Mouse (Mus musculus) right cerebral cortex, adult 2 months (tissue): ENCODE data around the gene Usp51.
"Not testable (repeated sequence)": the region's sequence is repeated elsewhere in the genome, so short reads cannot be mapped to it uniquely, and the experiment has no call there.

Experiments used
- DNase-seq, 2 experiments: peaks; one replicate each; pipeline ENCODE4 v3.0.0; 2021 to 2022; ENCODE audit warnings: low spot score in 2 of 2

Gene Usp51

DNA sequence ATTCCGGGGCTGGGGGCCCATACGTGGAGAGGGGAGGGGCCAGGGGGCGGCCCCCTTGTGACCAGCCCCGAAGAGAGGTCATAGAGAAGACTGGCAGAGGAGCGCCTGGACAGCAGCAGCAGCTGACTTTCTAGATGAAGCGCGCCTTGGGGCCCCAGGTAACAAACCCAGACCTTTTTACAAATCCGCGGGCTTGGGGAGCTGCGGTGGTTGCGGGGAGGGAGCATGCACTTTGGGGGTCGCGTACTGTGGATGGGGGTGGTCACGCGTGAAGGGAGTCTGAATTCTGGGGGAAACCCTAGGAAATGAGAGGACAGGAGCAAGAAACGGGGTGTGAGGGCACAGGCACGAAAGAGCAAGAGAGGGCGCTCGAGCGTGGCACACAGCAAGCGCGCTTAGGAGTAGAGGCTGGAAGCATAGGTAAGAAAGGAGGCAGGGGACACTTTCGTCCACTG, at the start of gene Usp51:
TSS of gene Usp51 (plus strand) at position 83 of the 455 bp plus-strand sequence.
- DNase-seq, result peak; percentile 30 to 48

DNA sequence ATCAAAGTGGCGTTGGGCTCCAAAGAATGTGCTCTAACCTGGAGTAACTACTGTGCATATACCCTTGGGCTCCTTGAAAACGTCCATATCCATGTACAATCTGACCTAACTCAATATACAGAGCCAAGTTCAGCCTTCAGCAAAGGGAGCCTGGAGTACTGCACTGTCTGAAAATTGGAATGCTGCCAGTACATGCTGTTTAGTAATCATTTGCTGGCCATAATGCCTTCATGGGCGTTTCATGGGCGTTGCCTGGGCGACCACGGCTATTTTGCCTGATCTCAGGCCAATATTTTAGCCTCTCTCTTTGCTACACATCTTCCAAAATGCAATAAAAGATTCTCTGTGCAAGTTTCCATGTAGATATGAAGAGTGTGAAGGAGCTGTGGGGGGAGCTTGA, 36.7 kb upstream of the Usp51 start:
- no peak for DNase-seq

DNA sequence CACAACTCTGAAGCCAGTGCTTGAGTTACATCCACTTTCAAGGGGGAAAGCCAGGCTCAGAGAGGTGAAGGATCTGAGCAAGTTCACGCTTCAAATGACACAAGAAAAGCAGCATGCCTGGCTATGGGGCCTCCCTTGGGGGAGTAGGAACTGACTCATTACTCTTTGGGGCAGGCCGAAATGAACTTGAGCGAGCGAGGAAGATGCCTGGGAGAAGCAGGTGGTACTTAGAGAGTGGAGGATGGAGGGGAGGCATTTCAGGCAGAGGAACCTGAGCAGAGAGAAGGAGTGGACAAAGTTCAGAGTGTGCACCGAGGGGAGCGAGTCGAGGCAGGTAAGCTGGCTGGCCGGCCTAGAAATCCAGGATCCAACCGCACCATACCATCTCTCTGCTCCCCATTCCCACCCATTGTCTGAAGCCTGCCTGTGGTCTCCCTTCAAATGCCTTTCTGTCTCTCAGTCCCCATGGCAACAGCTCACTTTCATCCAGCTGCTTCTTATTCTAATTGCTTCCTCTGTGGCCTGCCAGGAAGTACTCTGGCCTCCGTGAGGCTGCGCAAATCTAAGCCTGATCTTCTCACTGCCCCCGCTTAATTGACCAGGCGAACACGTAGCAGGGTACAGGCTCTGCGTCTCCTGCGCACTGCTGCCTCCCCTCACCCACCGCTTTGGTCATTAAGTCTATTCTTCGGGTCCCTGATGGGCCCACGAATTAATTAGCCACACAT, 32.6 kb upstream of the Usp51 start:
- not testable (repeated sequence) for DNase-seq

DNA sequence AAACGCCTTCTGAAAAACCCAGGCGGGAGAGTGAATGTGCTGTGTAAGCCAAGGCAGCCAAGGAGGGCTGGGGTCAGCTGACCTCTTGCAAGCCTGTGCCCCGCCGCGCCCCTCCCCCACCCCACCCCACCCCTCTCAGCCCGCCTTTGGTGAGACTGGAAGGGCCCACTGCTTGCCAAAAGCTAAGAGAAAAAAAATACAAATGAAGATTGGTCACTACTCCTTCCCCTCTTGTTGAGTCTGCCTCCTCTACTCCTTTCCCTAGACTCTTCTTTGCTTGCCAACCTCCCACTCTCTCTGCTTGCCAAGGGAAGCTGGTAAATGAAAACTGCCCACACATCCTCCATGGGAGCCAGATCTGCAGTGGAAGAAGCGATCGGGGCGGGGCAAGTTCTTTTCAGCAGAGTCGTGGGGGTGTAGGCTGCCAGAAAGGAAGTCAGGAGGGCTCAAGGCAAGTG, 32.0 kb upstream of the Usp51 start:
- peak; percentile 66 to 67 for DNase-seq

DNA sequence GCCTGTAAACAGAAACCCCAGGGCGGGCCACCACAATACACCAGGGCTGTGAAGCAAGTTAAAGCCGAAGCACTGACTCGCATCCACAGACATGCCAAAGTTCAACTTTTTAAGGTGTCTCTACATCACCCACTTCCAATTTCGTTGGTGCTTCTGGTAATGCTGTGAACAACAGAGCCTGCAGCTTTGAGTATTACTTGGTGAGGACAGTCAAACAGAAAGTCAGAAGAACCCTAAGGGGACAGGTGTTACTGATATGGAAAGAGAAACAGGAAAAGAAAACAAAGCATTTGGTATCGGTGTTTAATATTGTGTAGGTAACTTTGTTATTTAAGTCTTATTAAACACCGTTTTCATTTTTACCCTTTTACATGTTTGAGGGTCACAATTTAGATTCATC, 29.7 kb upstream of the Usp51 start:
- no peak for DNase-seq

DNA sequence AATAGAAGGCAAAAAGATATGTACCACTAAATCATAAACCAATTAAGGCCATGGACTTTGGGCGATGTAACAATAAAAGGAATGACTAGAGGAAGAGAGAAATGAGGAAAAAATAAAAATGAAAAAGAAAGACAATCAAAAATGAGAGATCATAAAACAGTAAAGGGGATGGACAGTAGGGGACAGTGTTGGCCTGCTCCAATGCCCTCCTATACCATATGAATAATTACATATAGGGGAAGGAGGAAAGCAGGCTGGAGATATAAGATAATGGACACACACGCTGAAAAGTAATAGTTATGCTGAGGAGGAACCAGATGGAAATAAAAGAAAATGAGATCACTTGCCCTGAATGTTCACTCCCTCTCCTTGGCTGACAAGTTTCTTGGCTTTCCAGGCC, 21.3 kb upstream of the Usp51 start:
- no peak for DNase-seq

DNA sequence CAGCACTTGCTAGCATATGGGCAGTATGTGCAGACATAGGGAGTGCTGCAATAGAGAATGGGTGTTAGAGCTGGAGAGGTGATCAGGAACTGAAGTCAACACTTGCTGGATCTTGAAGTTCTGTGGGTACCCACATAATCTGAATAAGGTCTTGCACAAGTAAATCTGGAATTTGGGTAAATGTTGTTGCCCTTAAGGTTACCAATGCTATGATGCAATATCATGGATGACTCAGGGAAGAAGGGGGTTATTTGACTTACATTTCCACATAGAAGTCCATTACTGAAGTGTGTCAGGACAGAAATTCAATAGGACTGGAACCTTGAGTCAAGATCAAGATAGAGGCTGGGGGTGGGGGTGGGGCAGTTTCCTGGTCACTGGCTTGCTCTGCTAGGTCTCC, 16.4 kb upstream of the Usp51 start:
- not testable (repeated sequence) for DNase-seq

DNA sequence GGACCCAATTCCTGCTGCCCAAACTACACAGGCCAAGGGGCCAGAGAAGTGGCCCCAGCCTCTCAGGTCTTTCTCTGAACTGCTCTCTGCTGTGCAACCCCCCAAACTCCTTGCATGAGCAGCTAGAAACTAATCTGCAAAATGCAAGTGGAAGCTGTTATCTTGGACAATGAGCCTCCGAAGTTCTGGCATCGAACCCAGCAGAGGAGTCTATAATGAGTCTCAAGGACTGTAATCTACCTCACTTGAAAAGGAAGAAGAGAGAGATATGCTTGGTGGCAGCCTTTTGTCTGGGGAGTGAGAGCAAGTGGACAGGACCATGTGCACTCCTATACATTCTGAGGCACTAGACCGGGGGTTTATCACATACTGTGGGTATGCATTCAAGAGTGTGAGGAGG, 10.2 kb upstream of the Usp51 start:
- not testable (repeated sequence) for DNase-seq

DNA sequence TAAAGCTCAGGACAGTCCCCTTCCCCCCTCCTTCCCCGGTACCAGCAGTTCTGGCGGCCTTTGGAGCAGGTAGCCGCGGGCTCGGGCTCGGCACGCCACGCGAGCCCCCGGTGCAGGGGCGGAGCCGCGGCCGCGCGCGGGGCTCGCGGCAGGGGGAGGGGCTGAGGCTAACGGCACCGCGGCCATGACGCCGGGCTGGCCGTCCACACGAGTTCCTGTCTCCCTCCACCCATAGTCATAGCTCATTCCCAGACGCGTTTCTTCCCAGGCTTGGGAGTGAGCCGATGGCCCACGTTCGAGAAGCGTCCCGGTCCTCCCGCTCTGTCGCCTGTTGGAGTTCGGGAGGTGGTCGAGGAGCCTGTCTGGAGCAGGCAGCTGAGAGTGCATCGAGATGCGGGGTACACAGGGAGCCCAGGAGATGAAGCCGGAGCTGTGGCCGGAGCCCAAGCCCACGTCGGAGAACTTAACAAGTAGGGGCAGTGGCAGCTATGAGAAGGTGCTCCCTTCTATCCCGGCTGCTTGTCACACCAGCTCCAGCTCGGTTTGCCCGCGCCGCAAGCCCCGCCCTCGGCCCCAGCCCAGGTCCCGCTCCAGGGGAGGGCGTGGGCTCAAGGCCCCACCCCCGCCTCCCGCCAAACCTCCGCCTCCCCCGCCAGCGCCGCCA, 884 bp downstream of the Usp51 start:
- peak; percentile 18 to 20 for DNase-seq

DNA sequence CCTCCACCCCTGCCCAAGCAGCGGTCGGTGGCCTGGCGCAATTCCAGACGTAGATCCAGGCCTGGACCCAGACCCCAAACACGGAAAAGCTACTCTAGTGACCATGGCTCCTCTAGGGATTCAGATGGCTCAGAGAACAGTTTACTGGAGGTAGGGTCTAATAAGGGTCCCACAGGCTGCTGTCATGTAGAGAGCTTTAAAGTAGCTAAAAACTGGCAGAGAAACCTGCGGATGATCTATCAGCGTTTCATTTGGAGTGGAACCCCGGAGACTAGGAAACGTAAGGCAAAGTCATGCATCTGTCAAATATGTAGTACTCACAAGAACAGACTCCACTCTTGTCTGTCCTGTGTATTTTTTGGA, 1.4 kb downstream of the Usp51 start:
- peak in 1 of 2 experiments; percentile 3 for DNase-seq

DNA sequence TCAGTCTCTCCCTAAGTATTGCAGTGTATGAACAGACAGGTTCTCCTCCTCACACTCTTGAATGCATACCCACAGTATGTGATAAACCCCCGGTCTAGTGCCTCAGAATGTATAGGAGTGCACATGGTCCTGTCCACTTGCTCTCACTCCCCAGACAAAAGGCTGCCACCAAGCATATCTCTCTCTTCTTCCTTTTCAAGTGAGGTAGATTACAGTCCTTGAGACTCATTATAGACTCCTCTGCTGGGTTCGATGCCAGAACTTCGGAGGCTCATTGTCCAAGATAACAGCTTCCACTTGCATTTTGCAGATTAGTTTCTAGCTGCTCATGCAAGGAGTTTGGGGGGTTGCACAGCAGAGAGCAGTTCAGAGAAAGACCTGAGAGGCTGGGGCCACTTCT, 19.0 kb downstream of the Usp51 start:
- not testable (repeated sequence) for DNase-seq

DNA sequence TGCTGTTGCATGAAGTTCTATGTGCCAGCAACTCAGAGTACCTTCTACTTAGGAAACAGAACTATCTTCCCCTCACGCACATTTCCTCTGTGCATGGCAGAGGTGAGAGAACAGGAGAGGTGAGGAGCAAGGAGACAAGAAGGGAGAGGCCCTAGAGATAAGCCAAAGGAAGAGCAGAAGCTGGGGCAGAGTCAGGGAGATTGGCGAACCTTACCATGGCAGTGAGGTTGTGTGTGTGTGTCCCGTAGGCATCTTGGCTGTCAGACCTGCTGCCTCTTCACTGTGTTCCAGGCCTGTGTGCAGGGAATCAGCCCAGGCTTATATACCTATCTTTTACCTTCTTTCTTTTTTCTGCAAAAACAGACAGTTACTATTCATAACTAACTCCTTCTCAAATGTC, 19.4 kb downstream of the Usp51 start:
- DNase-seq, result not testable (repeated sequence)

DNA sequence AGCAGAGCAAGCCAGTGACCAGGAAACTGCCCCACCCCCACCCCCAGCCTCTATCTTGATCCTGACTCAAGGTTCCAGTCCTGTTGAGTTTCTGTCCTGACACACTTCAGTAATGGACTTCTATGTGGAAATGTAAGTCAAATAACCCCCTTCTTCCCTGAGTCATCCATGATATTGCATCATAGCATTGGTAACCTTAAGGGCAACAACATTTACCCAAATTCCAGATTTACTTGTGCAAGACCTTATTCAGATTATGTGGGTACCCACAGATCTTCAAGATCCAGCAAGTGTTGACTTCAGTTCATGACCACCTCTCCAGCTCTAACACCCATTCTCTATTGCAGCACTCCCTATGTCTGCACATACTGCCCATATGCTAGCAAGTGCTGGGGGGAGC, 25.3 kb downstream of the Usp51 start:
- not testable (repeated sequence) for DNase-seq

DNA sequence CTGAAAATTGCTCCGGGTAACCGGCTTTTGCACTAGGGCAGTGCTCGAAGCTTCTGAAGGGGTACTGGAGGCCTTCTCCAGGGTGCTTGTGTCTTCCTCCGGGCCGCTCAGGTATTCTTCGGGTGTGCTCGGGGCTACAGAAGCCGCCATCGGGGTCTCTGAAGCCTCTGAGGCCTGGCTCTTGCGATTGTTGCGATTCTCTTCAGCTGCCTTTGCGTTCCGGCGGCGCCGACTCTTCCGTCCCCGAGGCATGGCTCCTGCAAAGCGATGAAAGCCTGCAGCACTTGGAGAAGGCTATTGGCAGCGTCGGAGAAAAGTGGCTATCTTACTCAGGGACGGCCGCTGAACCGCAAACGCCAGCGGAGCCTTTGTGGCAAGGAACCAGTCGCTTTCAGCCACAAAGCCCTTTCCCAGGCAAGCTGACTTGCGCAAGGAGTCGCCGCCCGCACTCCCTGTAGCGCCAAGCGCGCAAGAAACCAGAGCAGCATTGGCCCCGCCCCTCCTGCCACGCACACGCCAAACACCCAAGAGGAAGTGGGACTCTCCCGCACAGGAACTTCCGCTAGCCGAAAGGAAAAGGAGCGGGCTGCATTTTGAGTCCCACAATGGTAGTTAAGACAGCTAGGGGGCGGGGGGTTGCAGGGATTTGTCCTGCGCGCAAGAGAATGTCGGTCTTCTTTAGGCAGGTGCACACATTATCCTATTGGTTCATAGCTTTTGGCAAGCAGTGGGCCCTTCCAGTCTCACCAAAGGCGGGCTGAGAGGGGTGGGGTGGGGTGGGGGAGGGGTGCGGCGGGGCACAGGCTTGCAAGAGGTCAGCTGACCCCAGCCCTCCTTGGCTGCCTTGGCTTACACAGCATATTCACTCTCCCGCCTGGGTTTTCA, 31.1 kb downstream of the Usp51 start, which contains the start of gene Mageh1:
TSS of gene Mageh1 (minus strand) at position 489 of the 885 bp plus-strand sequence.
- peak; percentile 80 to 83 for DNase-seq

DNA sequence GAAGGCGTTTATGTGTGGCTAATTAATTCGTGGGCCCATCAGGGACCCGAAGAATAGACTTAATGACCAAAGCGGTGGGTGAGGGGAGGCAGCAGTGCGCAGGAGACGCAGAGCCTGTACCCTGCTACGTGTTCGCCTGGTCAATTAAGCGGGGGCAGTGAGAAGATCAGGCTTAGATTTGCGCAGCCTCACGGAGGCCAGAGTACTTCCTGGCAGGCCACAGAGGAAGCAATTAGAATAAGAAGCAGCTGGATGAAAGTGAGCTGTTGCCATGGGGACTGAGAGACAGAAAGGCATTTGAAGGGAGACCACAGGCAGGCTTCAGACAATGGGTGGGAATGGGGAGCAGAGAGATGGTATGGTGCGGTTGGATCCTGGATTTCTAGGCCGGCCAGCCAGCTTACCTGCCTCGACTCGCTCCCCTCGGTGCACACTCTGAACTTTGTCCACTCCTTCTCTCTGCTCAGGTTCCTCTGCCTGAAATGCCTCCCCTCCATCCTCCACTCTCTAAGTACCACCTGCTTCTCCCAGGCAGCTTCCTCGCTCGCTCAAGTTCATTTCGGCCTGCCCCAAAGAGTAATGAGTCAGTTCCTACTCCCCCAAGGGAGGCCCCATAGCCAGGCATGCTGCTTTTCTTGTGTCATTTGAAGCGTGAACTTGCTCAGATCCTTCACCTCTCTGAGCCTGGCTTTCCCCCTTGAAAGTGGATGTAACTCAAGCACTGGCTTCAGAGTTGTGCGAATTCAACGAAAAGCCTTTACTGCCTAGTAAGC, 31.9 kb downstream of the Usp51 start:
- DNase-seq, result not testable (repeated sequence)
